Mouse (Mus musculus) liver, embryonic 14.5 days (tissue): Measurements from ENCODE around the gene Ppp1r13l.

Experiments
- CTCF ChIP-seq: IDR thresholded peaks from 2 replicates; pipeline ENCODE4 v1.5.1; 2016; ENCODE audit warnings: antibody characterized with exemption, low read depth, control low read depth
- EP300 ChIP-seq: IDR thresholded peaks from 2 replicates; pipeline ENCODE4 v1.6.1; 2016; ENCODE audit warnings: antibody characterized with exemption, low read depth

DNA sequence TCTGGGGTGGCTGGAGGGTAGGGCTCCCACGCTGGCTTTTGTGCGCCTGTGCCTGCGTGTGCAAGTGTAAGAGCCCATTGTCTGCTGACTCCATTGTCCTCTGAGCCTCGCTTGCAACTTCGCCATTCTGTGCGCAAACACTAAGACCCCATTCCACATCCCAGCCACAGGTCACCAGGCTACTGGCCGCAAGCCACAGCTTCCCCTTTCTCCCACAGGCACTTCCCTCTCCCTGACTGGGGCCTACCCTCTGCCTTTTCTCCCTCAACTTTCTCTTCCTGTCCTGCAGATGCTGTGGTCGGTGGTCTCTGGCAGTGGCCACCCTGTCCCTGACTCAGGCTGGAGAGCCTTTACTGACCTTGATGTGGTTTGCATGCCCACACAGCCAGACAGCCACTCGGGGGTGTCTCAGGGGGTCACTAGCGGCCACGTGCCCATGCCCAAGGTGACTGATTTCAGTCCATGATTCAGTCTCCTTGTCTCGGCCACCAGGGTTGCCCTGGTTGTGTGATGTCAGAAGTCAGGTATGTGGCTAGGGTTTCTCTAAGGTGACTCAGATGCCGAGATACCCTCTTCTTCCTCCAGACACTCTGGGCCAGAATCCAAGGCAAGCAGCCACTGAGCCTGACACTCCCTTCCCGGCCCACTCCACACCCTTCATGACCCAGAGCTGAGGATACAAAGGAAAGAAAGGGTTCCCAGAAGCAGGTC, 42.9 kb upstream of the Ppp1r13l start:
- TF ChIP-seq EP300 (no peak), CTCF (no peak)
